Mouse (Mus musculus) ZHBTc4 (cell line): ENCODE data around the gene Ddx6.

Source experiments
- DNase-seq: peaks from one replicate; pipeline ENCODE4 v3.0.0-alpha.2; 2011; ENCODE audit warnings: low read depth, low spot score

Gene Ddx6

GRCm38 (mm10) chr9:44686638-44687037, 81.9 kb downstream of the Ddx6 start:
- no peak for DNase-seq

- DNase-seq = no peak
These were observed 83.3 kb downstream of the Ddx6 start for GRCm38 (mm10) chr9:44688013-44688412.
